Mouse (Mus musculus) heart, embryonic 14.5 days (tissue): ENCODE measurements around the gene Ptpa. TPM values are rescaled to one million over a fixed set of nuclear protein-coding genes. Genes with fewer than 3 reads are reported as not detected.

Experiments
- ATAC-seq: fragments of 200-750 bp; cut with Nextera tagmentation; 2 replicates; pipeline ENCODE4 v1.8.0; 2017; ENCODE audit warnings: low read depth, moderate TSS enrichment; ENCODE audit not compliant: insufficient number of reproducible peaks, insufficient read depth, low FRiP score
- H3K27ac ChIP-seq, 2 experiments: fragments of 200-500 bp in 1 of 2; fragments of 300-500 bp in 1 of 2; sonication (generic) in 1 of 2; replicated peaks in 1 of 2; 2 replicates each; pipeline ENCODE4 v1.5.1; 2012 to 2014; ENCODE audit warnings: low read depth in 2 of 2, low read length in 2 of 2, control low read depth in 1 of 2, mild to moderate bottlenecking in 1 of 2, mixed read lengths in 1 of 2; ENCODE audit not compliant: control insufficient read depth in 1 of 2, insufficient read depth in 1 of 2
- H3K27me3 ChIP-seq: fragments of 300-500 bp; sonication (generic); 2 replicates; pipeline ENCODE4 v1.6.1; 2014; ENCODE audit warnings: mild to moderate bottlenecking, low read length, control low read depth; ENCODE audit not compliant: control insufficient read depth, insufficient read depth
- H3K36me3 ChIP-seq: fragments of 300-500 bp; sonication (generic); 2 replicates; pipeline ENCODE4 v1.6.1; 2014; ENCODE audit warnings: mild to moderate bottlenecking, control low read depth, low read length, mixed read lengths; ENCODE audit not compliant: control insufficient read depth, insufficient read depth
- H3K4me1 ChIP-seq, 2 experiments: fragments of 200-500 bp in 1 of 2; fragments of 300-500 bp in 1 of 2; sonication (generic) in 1 of 2; 2 replicates each; pipeline ENCODE4 v1.6.1; 2012 to 2014; ENCODE audit warnings: low read length in 2 of 2, control low read depth in 1 of 2, mixed read lengths in 1 of 2; ENCODE audit not compliant: control insufficient read depth in 2 of 2, insufficient read depth in 2 of 2
- H3K4me2 ChIP-seq: fragments of 300-500 bp; sonication (generic); 2 replicates; pipeline ENCODE4 v1.6.1; 2014; ENCODE audit warnings: mild to moderate bottlenecking, low read length
- H3K4me3 ChIP-seq, 2 experiments: fragments of 200-500 bp in 1 of 2; fragments of 300-500 bp in 1 of 2; sonication (generic) in 1 of 2; 2 replicates each; pipeline ENCODE4 v1.5.1; 2012 to 2014; ENCODE audit warnings: low read length in 2 of 2, mild to moderate bottlenecking in 2 of 2, control low read depth in 1 of 2, low read depth in 1 of 2, moderate library complexity in 1 of 2; ENCODE audit not compliant: control insufficient read depth in 1 of 2, insufficient read depth in 1 of 2
- H3K9ac ChIP-seq: fragments of 300-500 bp; sonication (generic); 2 replicates; pipeline ENCODE4 v1.6.1; 2014; ENCODE audit warnings: mild to moderate bottlenecking, low read length
- H3K9me3 ChIP-seq: fragments of 300-500 bp; sonication (generic); 2 replicates; pipeline ENCODE4 v1.6.1; 2016; ENCODE audit warnings: low read length, control low read depth; ENCODE audit not compliant: control insufficient read depth
- WGBS: fragments of 180-500 bp; shearing (Covaris S2); extraction: QIAGEN DNeasy Blood & Tissue Kit; methylation state at CpG from one replicate; pipeline ENCODE4 v1.1.7; 2014; 5-methylcytosine and 5-hydroxymethylcytosine counted together
- polyA plus RNA-seq: library from polyadenylated mRNA; unstranded; fragments of >200 nt; fragmentation: Nextera tagmentation; extraction: Ambion mirVana; gene quantifications from 2 replicates; pipeline ENCODE4 v1.2.1, GENCODE M21; 2014

Gene Ptpa
- polyA plus RNA-seq, 1 experiment from 2014 or later = 61.2 TPM

DNA sequence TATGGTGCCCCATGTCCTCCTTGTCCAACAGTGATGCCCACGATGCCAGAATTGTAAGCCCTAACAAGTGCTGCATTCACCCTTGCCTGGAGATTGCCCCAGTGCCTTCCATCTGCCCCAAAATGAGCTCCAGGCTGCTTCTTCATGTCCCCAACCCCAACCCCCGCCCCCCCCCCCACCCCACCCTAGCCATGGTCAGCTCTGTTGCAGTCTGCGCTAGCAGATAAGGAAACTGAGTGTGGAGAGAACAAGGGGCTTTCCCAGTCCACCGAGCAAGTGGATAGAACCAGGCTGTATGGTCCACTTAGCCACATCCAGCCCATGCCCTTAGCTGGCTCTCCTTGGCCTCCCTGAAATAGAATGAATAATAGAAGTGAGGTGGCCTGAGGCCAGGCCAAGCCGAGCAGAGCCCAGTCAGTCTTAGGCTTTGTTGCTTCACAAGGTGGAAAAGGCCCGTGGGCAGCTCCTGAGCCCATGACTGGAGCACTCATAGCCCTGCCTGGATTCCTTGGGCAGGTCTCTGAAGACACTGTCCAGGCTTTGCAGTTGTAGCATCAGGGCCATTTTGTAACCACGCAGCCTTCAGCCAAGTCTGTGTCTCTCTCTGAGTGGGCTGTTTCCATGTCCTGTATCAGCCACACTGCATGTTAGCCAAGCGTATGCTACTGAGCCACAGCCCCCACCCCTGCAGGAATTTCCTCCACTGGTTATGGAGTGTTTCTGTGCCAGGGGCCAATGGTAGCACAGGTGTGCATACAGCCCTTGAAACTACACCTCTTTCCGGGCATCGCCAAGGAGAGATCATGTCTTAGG, 35.1 kb upstream of the Ptpa start:
- Histone ChIP-seq H3K27me3 (no peaks in the 10 kb centered on the region), H3K4me3 (no peak overlapping the region), H3K36me3 (peaks cover 95% of the 10 kb centered on the region), H3K4me1 (no peaks in the 10 kb centered on the region), H3K9ac (no peak overlapping the region), H3K9me3 (no peaks in the 10 kb centered on the region), H3K27ac (no peak overlapping the region), H3K4me2 (no peak overlapping the region)
- 80% methylated on average over 10 of the region's 10 CpGs for WGBS
- ATAC-seq = no peak

DNA sequence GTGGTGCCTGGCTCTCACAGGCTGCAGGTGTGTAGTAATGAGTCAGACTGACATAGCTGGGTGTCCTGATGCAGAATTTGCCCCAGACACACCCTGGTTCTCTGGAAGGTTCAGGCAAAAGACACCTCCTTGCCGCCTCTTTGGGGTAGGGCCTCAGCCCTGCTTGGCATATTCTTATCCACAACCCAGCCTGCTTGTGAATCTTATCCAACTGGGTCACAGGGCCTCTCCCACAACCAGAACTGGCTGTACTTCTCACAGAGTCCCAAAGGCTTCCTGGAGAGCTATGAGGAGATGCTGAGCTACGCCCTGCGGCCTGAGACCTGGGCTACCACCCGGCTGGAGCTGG, 34.5 kb upstream of the Ptpa start:
- Histone ChIP-seq H3K4me1 (no peaks in the 10 kb centered on the region), H3K9ac (no peak overlapping the region), H3K27me3 (no peaks in the 10 kb centered on the region), H3K4me3 (no peak overlapping the region), H3K4me2 (no peak overlapping the region), H3K9me3 (no peaks in the 10 kb centered on the region), H3K36me3 (peaks cover 90% of the 10 kb centered on the region), H3K27ac (no peak overlapping the region)
- ATAC-seq = no peak
- WGBS = 93% methylated on average over 4 of the region's 4 CpGs

DNA sequence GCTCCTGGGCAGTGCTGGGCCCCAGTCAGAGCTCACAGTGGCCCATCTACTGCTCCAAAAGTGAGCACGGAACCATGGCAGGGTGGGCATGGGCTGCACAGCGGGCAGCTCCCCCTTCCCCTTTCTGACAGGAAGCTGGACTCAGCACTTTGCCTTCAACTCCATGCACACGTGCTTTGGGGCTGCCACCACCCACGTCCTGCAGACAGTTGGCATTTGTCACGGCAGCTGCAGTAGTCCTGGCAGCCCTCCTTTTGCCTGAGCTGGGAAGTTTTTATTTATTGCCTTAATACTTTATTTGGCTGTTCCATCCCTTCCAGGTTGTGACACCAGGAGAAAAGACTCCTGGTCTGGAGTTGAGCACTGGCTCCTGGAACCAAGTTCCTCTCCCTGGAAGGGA, 31.0 kb upstream of the Ptpa start:
- H3K36me3 ChIP-seq = peaks cover 55% of the 10 kb centered on the region
- WGBS = 76% methylated on average over 5 of the region's 5 CpGs
- no peaks in the 10 kb centered on the region for H3K9me3 ChIP-seq
- ATAC-seq = no peak
- H3K27ac ChIP-seq = no peak overlapping the region
- no peaks in the 10 kb centered on the region for H3K27me3 ChIP-seq
- H3K4me3 ChIP-seq = no peak overlapping the region
- no peak overlapping the region for H3K9ac ChIP-seq
- no peak overlapping the region for H3K4me2 ChIP-seq
- no peaks in the 10 kb centered on the region for H3K4me1 ChIP-seq

DNA sequence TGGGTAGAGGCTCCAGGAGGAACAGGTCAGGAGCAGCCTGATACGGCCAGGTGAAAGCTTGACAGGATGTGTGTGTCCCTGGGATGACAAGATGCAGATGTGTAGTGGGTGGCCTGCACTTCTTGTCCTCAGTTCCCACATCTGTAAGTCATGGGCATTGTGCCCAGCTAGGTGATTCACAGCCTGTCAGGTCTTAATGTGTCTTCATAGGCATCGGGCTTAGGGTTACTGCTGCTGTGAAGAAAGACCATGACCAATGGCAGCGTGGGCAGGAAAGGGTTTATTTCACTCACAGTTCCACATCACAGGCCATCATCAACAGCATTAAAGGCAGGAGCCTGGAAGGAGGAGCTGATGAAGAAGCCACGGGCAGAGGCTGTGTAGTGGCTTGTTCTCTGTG, 30.2 kb upstream of the Ptpa start:
- Histone ChIP-seq H3K36me3 (peaks cover 48% of the 10 kb centered on the region), H3K4me2 (no peak overlapping the region), H3K4me1 (no peaks in the 10 kb centered on the region), H3K9ac (no peak overlapping the region), H3K9me3 (no peaks in the 10 kb centered on the region), H3K4me3 (no peak overlapping the region), H3K27ac (no peak overlapping the region), H3K27me3 (no peaks in the 10 kb centered on the region)
- 86% methylated on average over 4 of the region's 4 CpGs for WGBS
- no peak for ATAC-seq

DNA sequence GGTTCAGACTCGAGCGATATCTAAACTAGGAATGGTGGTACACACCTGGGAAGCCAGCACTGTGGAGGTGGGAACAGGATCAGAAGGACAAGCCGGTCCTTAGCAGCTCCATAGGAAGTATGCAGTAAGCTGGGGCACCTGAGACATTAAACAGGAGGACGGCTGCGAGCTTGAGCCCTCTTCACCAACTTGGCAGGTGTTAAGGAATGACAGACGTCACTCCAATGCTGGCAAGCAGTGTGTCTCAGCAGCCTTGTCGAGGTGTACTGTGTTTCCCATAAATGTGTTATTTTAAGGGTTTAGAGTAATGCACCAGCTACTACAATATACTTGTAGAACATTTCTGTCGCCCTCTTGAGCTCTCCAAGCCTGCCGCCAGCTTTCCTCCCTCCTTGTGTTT, 28.9 kb upstream of the Ptpa start:
- no peak overlapping the region for H3K4me3 ChIP-seq
- no peaks in the 10 kb centered on the region for H3K9me3 ChIP-seq
- 73% methylated on average over 9 of the region's 9 CpGs for WGBS
- no peak overlapping the region for H3K9ac ChIP-seq
- H3K36me3 ChIP-seq = peaks cover 35% of the 10 kb centered on the region
- H3K27ac ChIP-seq = no peak overlapping the region
- 0 out of 4 replicates have a peak, but pooled peaks cover 0 to 2% of the 10 kb centered on the region in 2 experiments for H3K4me1 ChIP-seq
- no peak overlapping the region for H3K4me2 ChIP-seq
- no peaks in the 10 kb centered on the region for H3K27me3 ChIP-seq
- no peak for ATAC-seq

DNA sequence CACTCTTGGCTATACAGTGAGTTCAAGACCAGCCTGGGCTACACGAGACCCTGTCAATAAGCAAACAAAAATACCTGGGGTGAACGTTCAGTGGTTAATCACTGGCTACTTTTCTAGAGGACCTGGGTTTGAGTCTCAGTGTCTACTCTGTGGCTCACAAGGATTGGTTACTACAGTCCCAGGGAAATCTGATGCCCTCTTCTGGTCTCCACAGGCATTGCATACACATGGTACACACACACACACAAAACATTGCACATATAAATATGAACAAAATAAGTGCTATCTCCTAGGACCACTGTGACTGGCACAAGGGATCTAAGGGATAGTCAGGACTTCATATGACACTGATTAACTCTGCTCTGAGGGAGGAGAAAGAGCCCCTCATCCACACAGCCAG, 26.8 kb upstream of the Ptpa start:
- no peaks in the 10 kb centered on the region for H3K27me3 ChIP-seq
- ATAC-seq = no peak
- peaks cover 18% of the 10 kb centered on the region for H3K36me3 ChIP-seq
- H3K27ac ChIP-seq = no peak overlapping the region
- WGBS = 87% methylated on average over 2 of the region's 2 CpGs
- H3K4me3 ChIP-seq = no peak overlapping the region
- H3K9ac ChIP-seq = no peak overlapping the region
- peaks cover 5 to 10% of the 10 kb centered on the region in 2 experiments for H3K4me1 ChIP-seq
- H3K4me2 ChIP-seq = no peak overlapping the region
- no peaks in the 10 kb centered on the region for H3K9me3 ChIP-seq

DNA sequence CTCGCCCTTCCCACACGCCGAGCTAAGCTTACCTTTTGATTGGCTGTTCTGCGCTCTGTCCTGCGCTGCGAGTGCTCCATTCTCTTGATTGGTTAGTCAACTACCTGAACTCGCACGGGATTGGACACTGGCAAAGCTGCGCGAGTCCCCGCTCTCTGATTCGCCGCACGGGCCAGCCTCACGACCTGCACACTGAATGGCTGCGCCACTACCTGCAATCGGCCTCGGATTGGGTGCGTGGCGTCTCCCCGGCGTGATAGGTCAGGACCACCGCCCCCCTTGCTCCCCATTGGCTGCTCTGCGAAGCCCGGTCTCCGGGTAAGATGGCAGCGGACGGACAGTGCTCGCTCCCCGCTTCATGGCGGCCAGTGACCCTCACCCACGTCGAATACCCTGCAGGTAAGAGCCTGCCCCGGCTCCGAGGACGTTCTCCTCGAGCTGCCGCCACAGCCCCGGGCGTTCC, 23.7 kb upstream of the Ptpa start, which contains the start of gene Dolpp1:
Dolpp1 (plus strand) TSS at position 141 of the 463 bp plus-strand sequence.
- Histone ChIP-seq H3K4me1 (peaks cover 5 to 14% of the 10 kb centered on the region in 2 experiments), H3K4me3 (peak within 1 kb of the TSS; percentile 88 to 91), H3K36me3 (peaks cover 23% of the 10 kb centered on the region), H3K27ac (peak within 1 kb of the TSS; percentile 77 to 89), H3K9me3 (no peaks in the 10 kb centered on the region), H3K4me2 (peak within 1 kb of the TSS; percentile 92), H3K9ac (peak within 1 kb of the TSS; percentile 83), H3K27me3 (no peaks in the 10 kb centered on the region)
- peak; percentile 96 for ATAC-seq
- under 1% methylated on average over 40 of the region's 40 CpGs for WGBS
